In genomic region chr13:94599718-94600117, GRCm38 (mm10) we compare ENCODE assay signal across 31 mouse cellular contexts.
DNase-seq lines count a peak whose midpoint lies in the region; ATAC-seq and TF ChIP-seq lines count a peak whose summit lies in the region.
"Had no signal": no experiment of that assay in that cellular context is flagged by ENCODE, and none has a peak within 500 bp of the region (broad histone marks: within the 10 kb centered on the region; RNA-seq: fewer than 3 reads in every experiment).

No protein-coding gene starts in this region.

- no peak overlapping the region for H3K9ac ChIP-seq in heart, embryonic 12.5 days
- H3K9ac ChIP-seq: embryonic facial prominence, embryonic 13.5 days; forebrain, postnatal 0 days; heart, embryonic 15.5 days; hindbrain, embryonic 13.5 days; intestine, embryonic 15.5 days had no signal

- H3K27ac ChIP-seq in heart, embryonic 12.5 days (ENCODE audit: poor library complexity, severe bottlenecking) = no peak overlapping the region
- H3K27ac ChIP-seq: embryonic facial prominence, embryonic 10.5 days; embryonic facial prominence, embryonic 13.5 days; heart, embryonic 15.5 days; hindbrain, embryonic 10.5 days; hindbrain, embryonic 13.5 days; intestine, embryonic 15.5 days had no signal

- no peak for TF ChIP-seq CTCF in E14TG2a.4 (conservative IDR thresholded peaks at IDR 0.05; ENCODE audit: low read length)

- WGBS in heart, embryonic 12.5 days = 44% methylated on average over 8 of the region's 8 CpGs

- DNase-seq in ES-CJ7 (ENCODE audit: low read depth, low spot score) (peak; percentile 82), ZHBTc4 (ENCODE audit: low read depth, low spot score) (peak; percentile 81)
- DNase-seq in adrenal gland, adult 8-10 months = no peak
- DNase-seq in gastrocnemius, postnatal 10 days = no peak
- DNase-seq: adrenal gland, postnatal 14 days; cerebellum, adult 11 months; cerebellum, adult 2 months; cerebellum, postnatal 10 days; cerebellum, postnatal 36 days; embryo, embryonic 11 days; forebrain, postnatal 0 days; gastrocnemius, postnatal 36 days; heart, postnatal 10 days; heart, postnatal 36 days; kidney, adult 11 months; kidney, adult 8-10 months had no signal

- peaks cover 67% of the 10 kb centered on the region for H3K27me3 ChIP-seq in E14TG2a.4 (ENCODE audit: insufficient read depth, low read length)
- peaks cover 47% of the 10 kb centered on the region for H3K27me3 ChIP-seq in heart, embryonic 12.5 days (replicated peaks)

- H3K4me1 ChIP-seq in E14TG2a.4 (replicated peaks; ENCODE audit: low read depth, low read length) = peaks cover 43% of the 10 kb centered on the region
- peaks cover 8% of the 10 kb centered on the region for H3K4me1 ChIP-seq in heart, embryonic 12.5 days (replicated peaks)

- no peaks in the 10 kb centered on the region for H3K9me3 ChIP-seq in E14TG2a.4 (ENCODE audit: low read length)
- H3K9me3 ChIP-seq in heart, embryonic 12.5 days (replicated peaks) = no peaks in the 10 kb centered on the region
- H3K9me3 ChIP-seq: embryonic facial prominence, embryonic 10.5 days; embryonic facial prominence, embryonic 13.5 days; G1E; heart, embryonic 15.5 days; hindbrain, embryonic 10.5 days; hindbrain, embryonic 13.5 days; intestine, embryonic 15.5 days had no signal

- no peaks in the 10 kb centered on the region for H3K36me3 ChIP-seq in E14TG2a.4 (ENCODE audit: insufficient read depth, low read length)
- no peaks in the 10 kb centered on the region for H3K36me3 ChIP-seq in heart, embryonic 12.5 days
- H3K36me3 ChIP-seq: embryonic facial prominence, embryonic 10.5 days; embryonic facial prominence, embryonic 13.5 days; G1E; heart, embryonic 15.5 days; hindbrain, embryonic 10.5 days; hindbrain, embryonic 13.5 days; intestine, embryonic 15.5 days had no signal

- no peak for ATAC-seq in heart, embryonic 12.5 days (ENCODE audit: insufficient number of reproducible peaks, low FRiP score)
- ATAC-seq: activated CD4-positive, CD25-positive, alpha-beta regulatory T cell, adult 4 months; forebrain, embryonic 14.5 days; forebrain, postnatal 0 days; hindbrain, embryonic 16.5 days; intestine, embryonic 15.5 days; Patski had no signal

- H3K4me3 ChIP-seq in E14TG2a.4 (replicated peaks; ENCODE audit: low read length) = peak overlapping the region; percentile 23
- no peak overlapping the region for H3K4me3 ChIP-seq in heart, embryonic 12.5 days
- H3K4me3 ChIP-seq: embryonic facial prominence, embryonic 10.5 days; embryonic facial prominence, embryonic 13.5 days; erythroblast, embryonic 14.5 days; heart, embryonic 15.5 days; hindbrain, embryonic 10.5 days; hindbrain, embryonic 13.5 days; intestine, embryonic 15.5 days had no signal

- H3K4me2 ChIP-seq in heart, embryonic 12.5 days = no peak overlapping the region
- H3K4me2 ChIP-seq: embryonic facial prominence, embryonic 13.5 days; heart, embryonic 11.5 days; heart, embryonic 15.5 days; hindbrain, embryonic 13.5 days; intestine, embryonic 15.5 days had no signal

Comparison
In these comparisons a context has a peak if more than half of its experiments do, and no peak if none do; other contexts are left out.
1. DNase-seq: peak in ES-CJ7 (single experiment) and ZHBTc4 (single experiment); none in adrenal gland, adult 8-10 months (single experiment) and gastrocnemius, postnatal 10 days (single experiment).